ENCODE assay signal across 8 mouse cellular contexts in the genomic region with DNA sequence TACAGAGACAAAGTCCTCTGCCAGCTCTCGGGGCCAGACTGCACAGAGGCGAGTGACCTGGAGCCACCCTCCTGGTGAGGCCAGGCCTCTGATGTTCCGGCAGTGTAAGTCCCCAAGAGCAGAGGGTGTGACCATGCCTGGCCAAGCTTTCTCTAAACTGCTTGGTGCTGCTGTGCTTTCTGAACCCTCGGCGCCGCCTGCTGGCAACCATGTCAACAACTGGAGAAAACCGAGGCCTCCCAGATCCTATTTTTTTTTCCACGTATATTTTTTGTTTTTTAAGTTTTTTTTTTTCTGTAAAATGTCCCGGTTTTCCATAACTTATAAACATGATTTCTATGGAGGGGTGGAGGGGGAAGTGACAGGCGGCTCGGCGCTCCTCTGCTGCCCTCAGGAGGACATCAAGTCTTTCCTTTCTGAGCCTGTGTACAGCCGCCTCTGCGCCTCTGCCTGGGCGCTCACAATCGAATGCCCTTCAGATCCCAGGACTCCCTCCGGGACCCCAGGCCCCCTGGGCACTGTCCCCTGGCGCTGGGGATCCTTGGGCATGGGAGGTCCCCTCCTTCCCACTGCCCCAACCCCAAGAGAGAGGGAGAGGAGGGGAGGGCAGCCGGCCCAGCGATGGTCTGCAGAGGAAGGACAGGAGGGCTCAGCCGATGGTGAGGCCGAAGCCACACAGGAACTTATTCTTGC. TPM values are rescaled to one million over a fixed set of nuclear protein-coding genes. Genes with fewer than 3 reads are reported as not detected.
DNase-seq lines count a peak whose midpoint lies in the region; ATAC-seq and TF ChIP-seq lines count a peak whose summit lies in the region.

No protein-coding gene starts in this region.

- peaks cover 16% of the 10 kb centered on the region for H3K79me2 ChIP-seq in liver, adult 2 months (ENCODE audit: control insufficient read depth, insufficient read depth, low read length)

- peak overlapping the region; percentile 32; the same call in 1 of the 2 replicates for H3K4me2 ChIP-seq in heart, embryonic 12.5 days
- H3K4me2 ChIP-seq in kidney, embryonic 15.5 days: peak overlapping the region; percentile 24; the same call in 1 of the 2 replicates
- H3K4me2 ChIP-seq in midbrain, postnatal 0 days (ENCODE audit: low read depth, low read length, poor library complexity, severe bottlenecking): no peak overlapping the region

- peaks cover 62% of the 10 kb centered on the region for H3K36me3 ChIP-seq in embryonic facial prominence, embryonic 10.5 days (replicated peaks)
- H3K36me3 ChIP-seq in heart, embryonic 12.5 days: peaks cover 54% of the 10 kb centered on the region
- peaks cover 55% of the 10 kb centered on the region for H3K36me3 ChIP-seq in kidney, embryonic 15.5 days
- peaks cover 17% of the 10 kb centered on the region for H3K36me3 ChIP-seq in liver, adult 2 months (ENCODE audit: control insufficient read depth, insufficient read depth, low read length)
- peaks cover 31% of the 10 kb centered on the region for H3K36me3 ChIP-seq in midbrain, postnatal 0 days (ENCODE audit: insufficient read depth, low read length)
- no peaks in the 10 kb centered on the region for H3K36me3 ChIP-seq in testis, adult 2 months (ENCODE audit: control insufficient read depth, insufficient read depth, low read length)

- ATAC-seq in heart, embryonic 12.5 days (ENCODE audit: insufficient number of reproducible peaks, low FRiP score): peak; percentile 67
- ATAC-seq in kidney, embryonic 15.5 days (replicated peaks; ENCODE audit: low FRiP score): peak; percentile 77
- ATAC-seq in midbrain, postnatal 0 days (ENCODE audit: low FRiP score): peak; percentile 55; the same call in 1 of the 2 replicates

- peak overlapping the region; percentile 64 for H3K9ac ChIP-seq in heart, embryonic 12.5 days
- H3K9ac ChIP-seq in kidney, embryonic 15.5 days: 0 out of 2 replicates have a peak overlapping the region, but pooled peaks have one; percentile 26
- H3K9ac ChIP-seq in liver, adult 2 months (ENCODE audit: low read depth, low read length): peak overlapping the region; percentile 68
- H3K9ac ChIP-seq in midbrain, postnatal 0 days (replicated peaks; ENCODE audit: low read length, poor library complexity, severe bottlenecking): no peak overlapping the region

- H3K27me3 ChIP-seq in embryonic facial prominence, embryonic 10.5 days (replicated peaks; ENCODE audit: low read depth, poor library complexity, severe bottlenecking): no peaks in the 10 kb centered on the region
- no peaks in the 10 kb centered on the region for H3K27me3 ChIP-seq in heart, embryonic 12.5 days (replicated peaks)
- H3K27me3 ChIP-seq in kidney, embryonic 15.5 days: no peaks in the 10 kb centered on the region
- no peaks in the 10 kb centered on the region for H3K27me3 ChIP-seq in liver, adult 2 months (ENCODE audit: control insufficient read depth, insufficient read depth, low read length)
- H3K27me3 ChIP-seq in midbrain, postnatal 0 days (ENCODE audit: insufficient read depth, low read length): no peaks in the 10 kb centered on the region
- H3K27me3 ChIP-seq in testis, adult 2 months (ENCODE audit: control insufficient read depth, insufficient read depth, low read length): no peaks in the 10 kb centered on the region; the same call in 1 of the 2 replicates

- peak; percentile 61 for DNase-seq in ovary, postnatal 14 days (ENCODE audit: low spot score)
- DNase-seq in ovary, adult 18-20 months (ENCODE audit: low spot score): no peak
- DNase-seq in embryonic facial prominence, embryonic 10.5 days (ENCODE audit: low spot score): peak; percentile 78
- peak; percentile 99 for DNase-seq in liver, adult 2 months (ENCODE audit: extremely low read depth, low read depth, low spot score)
- peak; percentile 80 for DNase-seq in midbrain, postnatal 0 days (ENCODE audit: low spot score)

- peak overlapping the region; percentile 66 for H3K27ac ChIP-seq in embryonic facial prominence, embryonic 10.5 days (replicated peaks)
- H3K27ac ChIP-seq in heart, embryonic 12.5 days (ENCODE audit: poor library complexity, severe bottlenecking): peak overlapping the region; percentile 65
- peak overlapping the region; percentile 78 for H3K27ac ChIP-seq in kidney, embryonic 15.5 days
- peak overlapping the region; percentile 84 for H3K27ac ChIP-seq in liver, adult 2 months (replicated peaks; ENCODE audit: insufficient read depth, low read depth, low read length)
- peak overlapping the region; percentile 51 for H3K27ac ChIP-seq in midbrain, postnatal 0 days (ENCODE audit: low read depth, low read length)
- no peak overlapping the region for H3K27ac ChIP-seq in testis, adult 2 months (ENCODE audit: control insufficient read depth, insufficient read depth, low read depth, low read length)

- H3K4me1 ChIP-seq in embryonic facial prominence, embryonic 10.5 days: peaks cover 36% of the 10 kb centered on the region
- H3K4me1 ChIP-seq in heart, embryonic 12.5 days (replicated peaks): peaks cover 31% of the 10 kb centered on the region
- peaks cover 41% of the 10 kb centered on the region for H3K4me1 ChIP-seq in kidney, embryonic 15.5 days
- H3K4me1 ChIP-seq in liver, adult 2 months (ENCODE audit: control insufficient read depth, insufficient read depth, low read length): peaks cover 30% of the 10 kb centered on the region
- H3K4me1 ChIP-seq in midbrain, postnatal 0 days (ENCODE audit: insufficient read depth, low read length): 0 out of 2 replicates have a peak, but pooled peaks cover 6% of the 10 kb centered on the region
- peaks cover 14% of the 10 kb centered on the region for H3K4me1 ChIP-seq in testis, adult 2 months (ENCODE audit: control insufficient read depth, insufficient read depth, low read length)

- H3K9me3 ChIP-seq in embryonic facial prominence, embryonic 10.5 days: peaks cover 8% of the 10 kb centered on the region
- no peaks in the 10 kb centered on the region for H3K9me3 ChIP-seq in heart, embryonic 12.5 days (replicated peaks)
- no peaks in the 10 kb centered on the region for H3K9me3 ChIP-seq in kidney, embryonic 15.5 days (replicated peaks)
- H3K9me3 ChIP-seq in midbrain, postnatal 0 days (ENCODE audit: low read length): no peaks in the 10 kb centered on the region

- peak overlapping the region; percentile 14; the same call in 1 of the 2 replicates for H3K4me3 ChIP-seq in embryonic facial prominence, embryonic 10.5 days
- no peak overlapping the region for H3K4me3 ChIP-seq in heart, embryonic 12.5 days
- H3K4me3 ChIP-seq in kidney, embryonic 15.5 days (replicated peaks): no peak overlapping the region
- H3K4me3 ChIP-seq in liver, adult 2 months (ENCODE audit: insufficient read depth, low read depth, low read length): no peak overlapping the region; the same call in 1 of the 2 replicates
- no peak overlapping the region for H3K4me3 ChIP-seq in midbrain, postnatal 0 days (ENCODE audit: low read depth, low read length)
- no peak overlapping the region for H3K4me3 ChIP-seq in testis, adult 2 months (ENCODE audit: control insufficient read depth, low read depth, low read length)

- TF ChIP-seq CTCF in liver, adult 2 months (IDR thresholded peaks at IDR 0.05; ENCODE audit: low read depth, low read length): peak; percentile 85
- peak; percentile 75 for TF ChIP-seq CTCF in midbrain, postnatal 0 days (IDR thresholded peaks at IDR 0.05)
- TF ChIP-seq CTCF in testis, adult 2 months (IDR thresholded peaks at IDR 0.05; ENCODE audit: control insufficient read depth, insufficient read depth, insufficient replicate concordance, low read depth, low read length): peak; percentile 41; the same call in 1 of the 2 replicates

- TF ChIP-seq POLR2A in liver, adult 2 months (IDR thresholded peaks at IDR 0.05; ENCODE audit: extremely low read depth, insufficient read depth, low read length): no peak; the same call in 1 of the 2 replicates
- no peak for TF ChIP-seq POLR2A in testis, adult 2 months (IDR thresholded peaks at IDR 0.05; ENCODE audit: control insufficient read depth, low read depth, low read length)

- WGBS in embryonic facial prominence, embryonic 10.5 days: 29% methylated on average over 22 of the region's 22 CpGs
- 27% methylated on average over 22 of the region's 22 CpGs for WGBS in heart, embryonic 12.5 days
- WGBS in kidney, embryonic 15.5 days: 33% methylated on average over 22 of the region's 22 CpGs
- 9% methylated on average over 22 of the region's 22 CpGs for WGBS in liver, adult 2 months
- WGBS in midbrain, postnatal 0 days: 29% methylated on average over 22 of the region's 22 CpGs

RNA-seq across cellular contexts. Expression of gene Apoe, which starts 2.2 kb away (rescaled TPM):
- polyA plus RNA-seq in embryonic facial prominence, embryonic 10.5 days (2016; fragmentation: Nextera tagmentation; extraction: Ambion mirVana): 135 and 168 TPM in 2 replicates
- 399 and 400 TPM in 2 replicates for polyA plus RNA-seq in heart, embryonic 12.5 days (2016; fragmentation: Nextera tagmentation; extraction: Ambion mirVana)
- 259 and 340 TPM in 2 replicates for polyA plus RNA-seq in kidney, embryonic 15.5 days (2015; fragmentation: Nextera tagmentation; extraction: Ambion mirVana)
- total RNA-seq in liver, adult 2 months (2014; rRNA removed): 23,407 and 25,019 TPM in 2 replicates
- polyA plus RNA-seq in liver, adult 2 months (2012; rRNA removed): 39,394 and 43,401 TPM in 2 replicates
- total RNA-seq in midbrain, postnatal 0 days (2014; rRNA removed): 1,618 and 2,613 TPM in 2 replicates
- polyA plus RNA-seq in midbrain, postnatal 0 days (2015; fragmentation: Nextera tagmentation; extraction: Ambion mirVana): 2,139 and 2,488 TPM in 2 replicates
- 122 and 180 TPM in 2 replicates for polyA plus RNA-seq in testis, adult 2 months (2012; rRNA removed)

RNA-seq across cellular contexts. Expression of gene Apoc1, which starts 8.8 kb away (rescaled TPM):
- 3.6 and 4.7 TPM in 2 replicates for polyA plus RNA-seq in embryonic facial prominence, embryonic 10.5 days (2016; fragmentation: Nextera tagmentation; extraction: Ambion mirVana)
- polyA plus RNA-seq in heart, embryonic 12.5 days (2016; fragmentation: Nextera tagmentation; extraction: Ambion mirVana): 6.7 and 8.9 TPM in 2 replicates
- polyA plus RNA-seq in kidney, embryonic 15.5 days (2015; fragmentation: Nextera tagmentation; extraction: Ambion mirVana): 15.7 and 20.7 TPM in 2 replicates
- total RNA-seq in liver, adult 2 months (2014; rRNA removed): 7,017 and 7,765 TPM in 2 replicates
- polyA plus RNA-seq in liver, adult 2 months (2012; rRNA removed): 5,801 and 8,240 TPM in 2 replicates
- 3.6 and 5.1 TPM in 2 replicates for total RNA-seq in midbrain, postnatal 0 days (2014; rRNA removed)
- 7.9 and 9.0 TPM in 2 replicates for polyA plus RNA-seq in midbrain, postnatal 0 days (2015; fragmentation: Nextera tagmentation; extraction: Ambion mirVana)
- 17.3 and 21.1 TPM in 2 replicates for polyA plus RNA-seq in testis, adult 2 months (2012; rRNA removed)

RNA-seq across cellular contexts. Expression of gene Tomm40, which starts 14.0 kb away (rescaled TPM):
- 216 and 221 TPM in 2 replicates for polyA plus RNA-seq in embryonic facial prominence, embryonic 10.5 days (2016; fragmentation: Nextera tagmentation; extraction: Ambion mirVana)
- polyA plus RNA-seq in heart, embryonic 12.5 days (2016; fragmentation: Nextera tagmentation; extraction: Ambion mirVana): 160 and 166 TPM in 2 replicates
- polyA plus RNA-seq in kidney, embryonic 15.5 days (2015; fragmentation: Nextera tagmentation; extraction: Ambion mirVana): 168 and 177 TPM in 2 replicates
- 22.3 and 26.9 TPM in 2 replicates for total RNA-seq in liver, adult 2 months (2014; rRNA removed)
- polyA plus RNA-seq in liver, adult 2 months (2012; rRNA removed): 48.7 and 56.2 TPM in 2 replicates
- 122 and 133 TPM in 2 replicates for total RNA-seq in midbrain, postnatal 0 days (2014; rRNA removed)
- 160 and 161 TPM in 2 replicates for polyA plus RNA-seq in midbrain, postnatal 0 days (2015; fragmentation: Nextera tagmentation; extraction: Ambion mirVana)
- 36.8 and 38.3 TPM in 2 replicates for polyA plus RNA-seq in testis, adult 2 months (2012; rRNA removed)

RNA-seq across cellular contexts. Expression of gene Apoc4, which starts 19.9 kb away (rescaled TPM):
- 0.09 TPM in 1 of 2 replicates, not detected in the other for polyA plus RNA-seq in embryonic facial prominence, embryonic 10.5 days (2016; fragmentation: Nextera tagmentation; extraction: Ambion mirVana)
- 0.41 TPM in 1 of 2 replicates, not detected in the other for polyA plus RNA-seq in heart, embryonic 12.5 days (2016; fragmentation: Nextera tagmentation; extraction: Ambion mirVana)
- polyA plus RNA-seq in kidney, embryonic 15.5 days (2015; fragmentation: Nextera tagmentation; extraction: Ambion mirVana): 2.3 and 6.6 TPM in 2 replicates
- total RNA-seq in liver, adult 2 months (2014; rRNA removed): 2,758 and 2,845 TPM in 2 replicates
- 3,664 and 4,159 TPM in 2 replicates for polyA plus RNA-seq in liver, adult 2 months (2012; rRNA removed)
- not detected in 2 replicates for total RNA-seq in midbrain, postnatal 0 days (2014; rRNA removed)
- polyA plus RNA-seq in midbrain, postnatal 0 days (2015; fragmentation: Nextera tagmentation; extraction: Ambion mirVana): not detected in 2 replicates
- polyA plus RNA-seq in testis, adult 2 months (2012; rRNA removed): not detected in 2 replicates

RNA-seq across cellular contexts. Expression of gene Gm44805, which starts 20.0 kb away (rescaled TPM):
- not detected in 2 replicates for polyA plus RNA-seq in embryonic facial prominence, embryonic 10.5 days (2016; fragmentation: Nextera tagmentation; extraction: Ambion mirVana)
- polyA plus RNA-seq in heart, embryonic 12.5 days (2016; fragmentation: Nextera tagmentation; extraction: Ambion mirVana): not detected in 2 replicates
- 2.5 TPM in 1 of 2 replicates, not detected in the other for polyA plus RNA-seq in kidney, embryonic 15.5 days (2015; fragmentation: Nextera tagmentation; extraction: Ambion mirVana)
- 38.2 and 45.8 TPM in 2 replicates for total RNA-seq in liver, adult 2 months (2014; rRNA removed)
- polyA plus RNA-seq in liver, adult 2 months (2012; rRNA removed): 86.3 and 159 TPM in 2 replicates
- not detected in 2 replicates for total RNA-seq in midbrain, postnatal 0 days (2014; rRNA removed)
- not detected in 2 replicates for polyA plus RNA-seq in midbrain, postnatal 0 days (2015; fragmentation: Nextera tagmentation; extraction: Ambion mirVana)
- polyA plus RNA-seq in testis, adult 2 months (2012; rRNA removed): not detected in 2 replicates

Comparison
In these comparisons a context has a peak if more than half of its experiments do, and no peak if none do; other contexts are left out.
1. RNA of gene Apoe, which starts 2.2 kb away (polyA plus RNA-seq): 39,394 to 43,401 TPM in liver, adult 2 months; 2,139 to 2,488 TPM in midbrain, postnatal 0 days, 399 to 400 TPM in heart, embryonic 12.5 days, 259 to 340 TPM in kidney, embryonic 15.5 days, 135 to 168 TPM in embryonic facial prominence, embryonic 10.5 days and 122 to 180 TPM in testis, adult 2 months; every median in the first group is over 10 times any median in the second.
2. RNA of gene Apoc1, which starts 8.8 kb away (polyA plus RNA-seq): 5,801 to 8,240 TPM in liver, adult 2 months; 15.7 to 20.7 TPM in kidney, embryonic 15.5 days, 17.3 to 21.1 TPM in testis, adult 2 months, 7.9 to 9.0 TPM in midbrain, postnatal 0 days, 6.7 to 8.9 TPM in heart, embryonic 12.5 days and 3.6 to 4.7 TPM in embryonic facial prominence, embryonic 10.5 days; every median in the first group is over 100 times any median in the second.
3. Peak in every context shown above with its lines, with median percentiles within 50 percentile points of each other: ATAC-seq and CTCF ChIP-seq.